Mouse (Mus musculus): ENCODE measurements around the gene Rrn3. TPM values are rescaled to one million over a fixed set of nuclear protein-coding genes. Genes with fewer than 3 reads are reported as not detected.

Gene Rrn3
- total and polyA plus RNA-seq, 3 experiments: 83.5 to 136 (median 93.8) TPM

DNA sequence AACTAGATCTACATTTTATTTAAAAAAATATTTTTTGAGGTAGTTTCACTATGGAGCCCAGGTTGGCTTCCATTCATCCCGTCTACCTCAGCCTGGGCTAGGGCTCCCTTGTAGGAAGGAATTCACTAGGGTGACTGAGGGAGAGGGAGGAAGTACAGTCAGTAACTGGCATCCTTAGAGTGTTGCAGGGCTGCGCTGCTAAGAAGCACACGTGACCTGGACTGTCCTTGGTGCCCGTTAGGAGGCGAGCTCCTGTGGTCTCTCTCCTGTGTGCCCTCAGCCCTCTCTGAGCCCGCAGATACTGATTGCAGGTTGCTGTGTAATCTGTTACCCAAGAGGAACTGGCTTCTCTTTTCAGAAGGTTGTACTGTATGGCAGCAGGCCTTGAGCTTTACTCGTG is 27.9 kb downstream of the Rrn3 start:
- Histone ChIP-seq H3K4me1 (ENCODE audit: control insufficient read depth in 1 of 2, insufficient read depth in 2 of 2) (no peaks in the 10 kb centered on the region), H3K9ac (ENCODE audit: insufficient read depth, low read depth) (no peak overlapping the region), H3K4me3 (replicated peaks in 1 of 3; ENCODE audit: low read depth in 2 of 3, low read length in 2 of 3, poor library complexity in 1 of 3) (no peak overlapping the region), H3K79me2 (replicated peaks; ENCODE audit: control insufficient read depth, extremely low read depth, insufficient read depth, poor library complexity, severe bottlenecking) (no peaks in the 10 kb centered on the region; the same call in 1 of the 2 replicates), H3K36me3 (replicated peaks in 1 of 2; ENCODE audit: control insufficient read depth in 1 of 2, insufficient read depth in 1 of 2, low read length in 1 of 2) (peaks cover 83 to 95% of the 10 kb centered on the region in 2 experiments), H3K4me2 (ENCODE audit: insufficient read depth, low read depth, poor library complexity, severe bottlenecking) (no peak overlapping the region), H3K27me3 (replicated peaks) (no peaks in the 10 kb centered on the region), H3K27ac (ENCODE audit: insufficient read depth, low read depth) (no peak overlapping the region), H3K9me3 (replicated peaks; ENCODE audit: low read length) (no peaks in the 10 kb centered on the region)
- dilution Hi-C loops (cut with MboI; ENCODE audit: extremely low pct_ligation_motif_present, extremely low pct_unique_long_range_greater_than_20kb, low sequenced_read_pairs) (no loop called here), in situ Hi-C loops (cut with MboI; ENCODE audit: low pct_ligation_motif_present, low pct_unique_long_range_greater_than_20kb, low sequenced_read_pairs) (no loop called here)
- DNase-seq (ENCODE audit: extremely low read depth): no peak
- TF ChIP-seq JUND (conservative IDR thresholded peaks at IDR 0.05; ENCODE audit: low read depth, low read length) (no peak), MAX (IDR thresholded peaks at IDR 0.05; ENCODE audit: low read length) (no peak), EP300 (IDR thresholded peaks at IDR 0.05; ENCODE audit: low read length) (no peak), MAFK (IDR thresholded peaks at IDR 0.05; ENCODE audit: insufficient replicate concordance, low read length) (no peak), HCFC1 (IDR thresholded peaks at IDR 0.05; ENCODE audit: low read depth, low read length) (no peak), SMC3 (IDR thresholded peaks at IDR 0.05; ENCODE audit: low read depth, low read length) (no peak)

DNA sequence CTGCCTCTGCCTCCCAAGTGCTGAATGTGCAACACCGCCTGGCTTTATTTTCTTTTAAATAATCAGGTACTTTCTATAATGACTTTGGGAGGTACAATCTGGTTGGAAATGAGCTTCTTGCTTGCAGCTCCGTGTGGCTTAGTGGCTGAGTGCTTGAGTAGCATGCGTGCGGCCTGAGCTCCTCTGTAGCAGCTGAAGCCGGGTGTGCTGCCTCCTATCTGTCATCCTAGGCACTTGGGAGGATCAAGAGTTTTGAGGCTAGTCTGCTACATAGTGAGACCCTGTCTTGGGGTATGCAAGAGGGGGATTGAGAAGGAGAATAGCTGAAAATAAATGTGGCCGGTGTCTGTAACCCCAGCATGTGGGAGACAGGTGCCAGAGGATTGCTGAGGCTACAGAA is 31.6 kb downstream of the Rrn3 start:
- Histone ChIP-seq H3K4me2 (ENCODE audit: insufficient read depth, low read depth, poor library complexity, severe bottlenecking) (no peak overlapping the region), H3K9me3 (replicated peaks; ENCODE audit: low read length) (no peaks in the 10 kb centered on the region), H3K79me2 (replicated peaks; ENCODE audit: control insufficient read depth, extremely low read depth, insufficient read depth, poor library complexity, severe bottlenecking) (no peaks in the 10 kb centered on the region), H3K36me3 (replicated peaks in 1 of 2; ENCODE audit: control insufficient read depth in 1 of 2, insufficient read depth in 1 of 2, low read length in 1 of 2) (peaks cover 69 to 95% of the 10 kb centered on the region in 2 experiments), H3K9ac (ENCODE audit: insufficient read depth, low read depth) (no peak overlapping the region), H3K4me1 (ENCODE audit: control insufficient read depth in 1 of 2, insufficient read depth in 2 of 2) (peaks cover 0 to 12% of the 10 kb centered on the region in 2 experiments; a peak in 2 of 4 replicates), H3K27ac (ENCODE audit: insufficient read depth, low read depth) (no peak overlapping the region), H3K4me3 (replicated peaks in 1 of 3; ENCODE audit: low read depth in 2 of 3, low read length in 2 of 3, poor library complexity in 1 of 3) (no peak overlapping the region), H3K27me3 (replicated peaks) (no peaks in the 10 kb centered on the region)
- TF ChIP-seq RAD21 (IDR thresholded peaks at IDR 0.05; ENCODE audit: low read depth, low read length): no peak
- no peak for TF ChIP-seq NELFE (IDR thresholded peaks at IDR 0.05; ENCODE audit: low read depth, low read length)
- no peak for TF ChIP-seq JUND (conservative IDR thresholded peaks at IDR 0.05; ENCODE audit: low read depth, low read length)
- TF ChIP-seq ELF1 (IDR thresholded peaks at IDR 0.05; ENCODE audit: low read depth, low read length): no peak
- TF ChIP-seq E2F4 (IDR thresholded peaks at IDR 0.05; ENCODE audit: insufficient replicate concordance, low read depth, low read length): no peak
- no peak for TF ChIP-seq ZKSCAN1 (IDR thresholded peaks at IDR 0.05; ENCODE audit: borderline replicate concordance, low read depth, low read length)
- no peak for TF ChIP-seq IRF4 (IDR thresholded peaks at IDR 0.05; ENCODE audit: low read depth, low read length)
- no peak for TF ChIP-seq ZC3H11A (IDR thresholded peaks at IDR 0.05; ENCODE audit: low read depth, low read length)
- no peak for TF ChIP-seq HCFC1 (IDR thresholded peaks at IDR 0.05; ENCODE audit: low read depth, low read length)
- TF ChIP-seq POLR2A (IDR thresholded peaks at IDR 0.05; ENCODE audit: low read depth, low read length): no peak
- no peak for TF ChIP-seq TBP (conservative IDR thresholded peaks at IDR 0.05; ENCODE audit: low read depth, low read length)
- no peak for TF ChIP-seq GABPA (IDR thresholded peaks at IDR 0.05; ENCODE audit: insufficient replicate concordance, low read depth, low read length)
- no peak for TF ChIP-seq SMC3 (IDR thresholded peaks at IDR 0.05; ENCODE audit: low read depth, low read length)
- TF ChIP-seq PAX5 (IDR thresholded peaks at IDR 0.05; ENCODE audit: low read length): no peak
- TF ChIP-seq MYC (IDR thresholded peaks at IDR 0.05; ENCODE audit: low read depth, low read length): no peak
- dilution Hi-C loops (cut with MboI; ENCODE audit: extremely low pct_ligation_motif_present, extremely low pct_unique_long_range_greater_than_20kb, low sequenced_read_pairs) (no loop called here), in situ Hi-C loops (cut with MboI; ENCODE audit: low pct_ligation_motif_present, low pct_unique_long_range_greater_than_20kb, low sequenced_read_pairs) (no loop called here)
- DNase-seq (ENCODE audit: extremely low read depth): no peak
